Mouse (Mus musculus) cerebral cortex, adult 2 months (tissue): ENCODE data around the gene Trpc2.

ENCODE experiments used
- WGBS: fragments of 180-500 bp; shearing (Covaris S2); methylation state at CpG from one replicate; pipeline ENCODE4 v1.1.7; 2018; 5-methylcytosine and 5-hydroxymethylcytosine counted together

The Trpc2 gene

GRCm38 (mm10) chr7:102082816-102083215 lies at the start of gene Trpc2:
Trpc2 (plus strand) TSS chr7:102083116.
- 82% methylated on average over 5 of the region's 5 CpGs for WGBS

GRCm38 (mm10) chr7:102034904-102035303 lies 48.0 kb upstream of the Trpc2 start:
- WGBS: 76% methylated on average over 1 of the region's 1 CpGs

GRCm38 (mm10) chr7:102035534-102035933 lies 47.4 kb upstream of the Trpc2 start:
- 48% methylated on average over 2 of the region's 2 CpGs for WGBS

GRCm38 (mm10) chr7:102037318-102037717 lies 45.6 kb upstream of the Trpc2 start:
- WGBS: 83% methylated on average over 3 of the region's 3 CpGs

GRCm38 (mm10) chr7:102042314-102042713 lies 40.6 kb upstream of the Trpc2 start:
- WGBS: 59% methylated on average over 2 of the region's 2 CpGs

GRCm38 (mm10) chr7:102061353-102061752 lies 21.6 kb upstream of the Trpc2 start:
- WGBS: 81% methylated on average over 3 of the region's 3 CpGs

GRCm38 (mm10) chr7:102062203-102062602 lies 20.7 kb upstream of the Trpc2 start:
- WGBS: 70% methylated on average over 1 of the region's 1 CpGs

- 88% methylated on average over 9 of the region's 9 CpGs for WGBS
Measured at GRCm38 (mm10) chr7:102063891-102064290, 19.0 kb upstream of the Trpc2 start.

GRCm38 (mm10) chr7:102064655-102065045 lies 18.3 kb upstream of the Trpc2 start:
- under 1% methylated on average over 9 of the region's 9 CpGs for WGBS

- under 1% methylated on average over 56 of the region's 56 CpGs for WGBS
Measured at GRCm38 (mm10) chr7:102065046-102065891, 17.6 kb upstream of the Trpc2 start, which contains the start of the genes Rnf121, Xndc1 and Xntrpc. Rnf121 (minus strand) TSS chr7:102065469. Xndc1 (plus strand) TSS chr7:102065511. Xntrpc (plus strand) TSS chr7:102065713.

GRCm38 (mm10) chr7:102066363-102066762 lies 16.6 kb upstream of the Trpc2 start:
- WGBS: 67% methylated on average over 6 of the region's 6 CpGs

GRCm38 (mm10) chr7:102076714-102077296 lies 6.1 kb upstream of the Trpc2 start:
- WGBS: 73% methylated on average over 7 of the region's 7 CpGs

GRCm38 (mm10) chr7:102078517-102078916 lies 4.4 kb upstream of the Trpc2 start:
- WGBS: 61% methylated on average over 7 of the region's 7 CpGs

- WGBS: 88% methylated on average over 8 of the region's 8 CpGs
Measured at GRCm38 (mm10) chr7:102080311-102080710, 2.6 kb upstream of the Trpc2 start.

GRCm38 (mm10) chr7:102081784-102082183 lies 1.1 kb upstream of the Trpc2 start:
- WGBS: 94% methylated on average over 5 of the region's 5 CpGs

- 91% methylated on average over 26 of the region's 26 CpGs for WGBS
Measured at GRCm38 (mm10) chr7:102084041-102084696, 1.3 kb downstream of the Trpc2 start.

GRCm38 (mm10) chr7:102087336-102087735 lies 4.4 kb downstream of the Trpc2 start:
- 76% methylated on average over 4 of the region's 4 CpGs for WGBS

GRCm38 (mm10) chr7:102099760-102100661 lies 17.1 kb downstream of the Trpc2 start:
- WGBS: 18% methylated on average over 30 of the region's 30 CpGs

- 70% methylated on average over 5 of the region's 5 CpGs for WGBS
Measured at GRCm38 (mm10) chr7:102100868-102101267, 18.0 kb downstream of the Trpc2 start.

GRCm38 (mm10) chr7:102101487-102101886 lies 18.6 kb downstream of the Trpc2 start, which contains the start of gene Art1:
Art1 (plus strand) TSS chr7:102101743.
- WGBS: 85% methylated on average over 5 of the region's 5 CpGs

GRCm38 (mm10) chr7:102102241-102102640 lies 19.3 kb downstream of the Trpc2 start:
- WGBS: 77% methylated on average over 8 of the region's 8 CpGs
